Mouse (Mus musculus): ENCODE data around the gene Tenm2. TPM values are rescaled to one million over a fixed set of nuclear protein-coding genes. Genes with fewer than 3 reads are reported as not detected.

Tenm2 gene
- total and polyA plus RNA-seq, 3 experiments, result not detected

DNA sequence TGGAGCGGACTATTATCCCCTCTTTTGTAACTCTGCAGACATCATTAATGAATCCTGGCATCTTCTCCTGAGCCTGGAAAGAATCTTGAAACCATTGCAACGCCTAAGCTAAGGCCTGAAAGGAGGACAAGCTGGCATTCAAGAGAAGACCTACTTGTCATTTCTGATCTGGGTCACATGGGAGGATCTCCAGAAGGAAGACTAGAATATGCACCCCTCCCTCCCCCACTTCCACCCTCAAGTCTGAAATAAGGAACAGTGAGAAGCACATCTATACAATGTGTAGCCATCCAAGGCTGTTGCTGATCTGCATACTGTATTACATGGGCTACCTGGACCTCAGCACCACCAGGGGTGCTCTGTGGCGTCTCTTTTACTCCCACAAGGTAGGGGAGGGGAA lies 1086.7 kb downstream of the Tenm2 start:
- peaks cover 3 to 13% of the 10 kb centered on the region in 2 experiments for H3K4me1 ChIP-seq (ENCODE audit: control insufficient read depth in 1 of 2, insufficient read depth in 2 of 2, low read length in 2 of 2)
- TF ChIP-seq MXI1 (IDR thresholded peaks at IDR 0.05; ENCODE audit: low read depth, low read length) (no peak), POLR2AphosphoS5 (IDR thresholded peaks at IDR 0.05; ENCODE audit: borderline replicate concordance, low read depth, low read length) (no peak), SMC3 (IDR thresholded peaks at IDR 0.05; ENCODE audit: low read depth, low read length) (no peak), CHD1 (IDR thresholded peaks at IDR 0.05; ENCODE audit: low read depth, low read length) (no peak), JUND (IDR thresholded peaks at IDR 0.05; ENCODE audit: low read depth, low read length) (no peak), ETS1 (IDR thresholded peaks at IDR 0.05; ENCODE audit: low read depth, low read length) (no peak), MAZ (IDR thresholded peaks at IDR 0.05; ENCODE audit: low read depth, low read length) (no peak), UBTF (IDR thresholded peaks at IDR 0.05; ENCODE audit: borderline replicate concordance, insufficient read depth, low read depth, low read length) (no peak), GABPA (IDR thresholded peaks at IDR 0.05; ENCODE audit: low read depth, low read length) (no peak)
- H3K9ac ChIP-seq (ENCODE audit: control insufficient read depth, low read depth, low read length, poor library complexity, severe bottlenecking), result no peak overlapping the region
- no peak for DNase-seq (ENCODE audit: low read depth, low spot score)
- no peak overlapping the region for H3K4me3 ChIP-seq (ENCODE audit: control insufficient read depth in 1 of 2, insufficient read depth in 1 of 2, low read depth in 2 of 2, low read length in 2 of 2)
- H3K36me3 ChIP-seq (ENCODE audit: control insufficient read depth in 1 of 2, insufficient read depth in 2 of 2, low read length in 2 of 2), result peaks cover 0 to 12% of the 10 kb centered on the region in 2 experiments; a peak in 2 of 4 replicates
- H3K9me3 ChIP-seq (replicated peaks; ENCODE audit: insufficient read depth, low read length), result no peaks in the 10 kb centered on the region
- H3K79me2 ChIP-seq (ENCODE audit: control insufficient read depth, insufficient read depth, low read length, poor library complexity), result no peaks in the 10 kb centered on the region
- H3K27ac ChIP-seq (ENCODE audit: control insufficient read depth, low read depth, low read length), result no peak overlapping the region
- H3K27me3 ChIP-seq (ENCODE audit: control insufficient read depth in 1 of 2, insufficient read depth in 2 of 2, low read length in 2 of 2), result no peaks in the 10 kb centered on the region

GRCm38 (mm10) chr11:36145057-36145456 lies 1090.7 kb downstream of the Tenm2 start:
- Histone ChIP-seq H3K27me3 (ENCODE audit: control insufficient read depth in 1 of 2, insufficient read depth in 2 of 2, low read length in 2 of 2) (no peaks in the 10 kb centered on the region), H3K9ac (ENCODE audit: control insufficient read depth, low read depth, low read length, poor library complexity, severe bottlenecking) (no peak overlapping the region), H3K27ac (ENCODE audit: control insufficient read depth, low read depth, low read length) (no peak overlapping the region), H3K79me2 (ENCODE audit: control insufficient read depth, insufficient read depth, low read length, poor library complexity) (no peaks in the 10 kb centered on the region), H3K4me3 (ENCODE audit: control insufficient read depth in 1 of 2, insufficient read depth in 1 of 2, low read depth in 2 of 2, low read length in 2 of 2) (no peak overlapping the region), H3K36me3 (ENCODE audit: control insufficient read depth in 1 of 2, insufficient read depth in 2 of 2, low read length in 2 of 2) (no peaks in the 10 kb centered on the region), H3K9me3 (replicated peaks; ENCODE audit: insufficient read depth, low read length) (no peaks in the 10 kb centered on the region), H3K4me1 (ENCODE audit: control insufficient read depth in 1 of 2, insufficient read depth in 2 of 2, low read length in 2 of 2) (no peaks in the 10 kb centered on the region)
- DNase-seq (ENCODE audit: low read depth, low spot score), result no peak
- TF ChIP-seq MAFK (IDR thresholded peaks at IDR 0.05; ENCODE audit: borderline replicate concordance, low read depth, low read length) (peak; percentile 84), HCFC1 (IDR thresholded peaks at IDR 0.05; ENCODE audit: low read depth, low read length) (no peak)

GRCm38 (mm10) chr11:36140411-36140810 lies 1095.4 kb downstream of the Tenm2 start:
- no peak overlapping the region for H3K9ac ChIP-seq (ENCODE audit: control insufficient read depth, low read depth, low read length, poor library complexity, severe bottlenecking)
- no peak for DNase-seq (ENCODE audit: low read depth, low spot score)

More at GRCm38 (mm10) chr11:36140411-36140810, 1095.4 kb downstream of the Tenm2 start:
- Histone ChIP-seq H3K27me3 (ENCODE audit: control insufficient read depth in 1 of 2, insufficient read depth in 2 of 2, low read length in 2 of 2) (no peaks in the 10 kb centered on the region), H3K4me3 (ENCODE audit: control insufficient read depth in 1 of 2, insufficient read depth in 1 of 2, low read depth in 2 of 2, low read length in 2 of 2) (no peak overlapping the region), H3K4me1 (ENCODE audit: control insufficient read depth in 1 of 2, insufficient read depth in 2 of 2, low read length in 2 of 2) (no peaks in the 10 kb centered on the region), H3K27ac (ENCODE audit: control insufficient read depth, low read depth, low read length) (no peak overlapping the region), H3K9me3 (replicated peaks; ENCODE audit: insufficient read depth, low read length) (no peaks in the 10 kb centered on the region), H3K36me3 (ENCODE audit: control insufficient read depth in 1 of 2, insufficient read depth in 2 of 2, low read length in 2 of 2) (no peaks in the 10 kb centered on the region), H3K79me2 (ENCODE audit: control insufficient read depth, insufficient read depth, low read length, poor library complexity) (no peaks in the 10 kb centered on the region)
- no peak for TF ChIP-seq ZC3H11A (IDR thresholded peaks at IDR 0.05; ENCODE audit: low read depth, low read length)
- no peak for TF ChIP-seq JUND (IDR thresholded peaks at IDR 0.05; ENCODE audit: low read depth, low read length)
- no peak for TF ChIP-seq UBTF (IDR thresholded peaks at IDR 0.05; ENCODE audit: borderline replicate concordance, insufficient read depth, low read depth, low read length)

Measured in MEL (cell line).